Mouse (Mus musculus) olfactory bulb, adult 2 months (tissue): ENCODE measurements around the gene Olfr1500. TPM values are rescaled to one million over a fixed set of nuclear protein-coding genes. Genes with fewer than 3 reads are reported as not detected.
"Not testable (repeated sequence)": the region's sequence is repeated elsewhere in the genome, so short reads cannot be mapped to it uniquely, and the experiment has no call there.

Experiments
- H3K27ac ChIP-seq: fragments of 200-500 bp; 2 replicates; pipeline ENCODE4 v1.5.1; 2012; ENCODE audit warnings: low read depth, low read length; ENCODE audit not compliant: insufficient read depth
- H3K4me1 ChIP-seq: fragments of 200-500 bp; 2 replicates; pipeline ENCODE4 v1.6.1; 2012; ENCODE audit warnings: low read length; ENCODE audit not compliant: control insufficient read depth, insufficient read depth
- H3K4me3 ChIP-seq: fragments of 200-500 bp; 2 replicates; pipeline ENCODE4 v1.5.1; 2012; ENCODE audit warnings: mild to moderate bottlenecking, low read depth, low read length, moderate library complexity; ENCODE audit not compliant: insufficient read depth
- CTCF ChIP-seq: fragments of 200-500 bp; IDR thresholded peaks from 2 replicates; pipeline ENCODE4 v1.5.1; 2012; ENCODE audit warnings: low read depth, mild to moderate bottlenecking, low read length, moderate library complexity; ENCODE audit not compliant: insufficient read depth
- POLR2A ChIP-seq: fragments of 200-500 bp; IDR thresholded peaks from 2 replicates; pipeline ENCODE4 v1.6.1; 2012; ENCODE audit warnings: mild to moderate bottlenecking, low read depth, low read length, moderate library complexity; ENCODE audit not compliant: insufficient read depth
- WGBS: fragments of 180-500 bp; shearing (Covaris S2); methylation state at CpG from one replicate; pipeline ENCODE4 v1.1.7; 2018; 5-methylcytosine and 5-hydroxymethylcytosine counted together
- polyA plus RNA-seq: library from polyadenylated mRNA; stranded (reverse); fragments of >200 nt; gene quantifications from 2 replicates; pipeline ENCODE4 v1.2.4, GENCODE M21; 2012; ENCODE audit warnings: low replicate concordance; ENCODE audit not compliant: missing spikeins, insufficient read depth, insufficient read length

Gene Olfr1500
- not detected in 2 replicates for polyA plus RNA-seq

DNA sequence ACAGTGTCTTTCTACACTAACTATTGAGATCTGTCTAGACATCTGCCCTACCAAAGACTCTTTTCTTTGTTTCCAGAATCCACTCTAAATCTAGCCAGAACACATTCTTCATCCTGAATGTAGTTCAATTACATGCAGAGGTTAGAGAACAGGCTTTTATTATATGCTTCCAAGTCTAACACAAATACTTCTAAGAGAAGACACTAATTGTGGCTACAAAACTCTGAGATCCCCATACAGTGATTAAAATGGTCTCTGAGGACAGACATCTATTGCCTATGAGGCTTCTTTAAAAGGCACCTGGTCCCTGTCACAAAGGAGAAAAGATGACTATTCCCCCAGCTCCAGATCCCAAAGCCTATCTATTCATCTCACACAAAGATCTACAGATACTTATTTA, at the start of gene Olfr1500:
Olfr1500 (minus strand) TSS at position 101 of the 400 bp plus-strand sequence.
- Histone ChIP-seq H3K4me3 (no peak within 1 kb of the TSS), H3K27ac (no peak within 1 kb of the TSS), H3K4me1 (no peaks in the 10 kb centered on the region)
- TF ChIP-seq CTCF = no peak
- TF ChIP-seq POLR2A = no peak

DNA sequence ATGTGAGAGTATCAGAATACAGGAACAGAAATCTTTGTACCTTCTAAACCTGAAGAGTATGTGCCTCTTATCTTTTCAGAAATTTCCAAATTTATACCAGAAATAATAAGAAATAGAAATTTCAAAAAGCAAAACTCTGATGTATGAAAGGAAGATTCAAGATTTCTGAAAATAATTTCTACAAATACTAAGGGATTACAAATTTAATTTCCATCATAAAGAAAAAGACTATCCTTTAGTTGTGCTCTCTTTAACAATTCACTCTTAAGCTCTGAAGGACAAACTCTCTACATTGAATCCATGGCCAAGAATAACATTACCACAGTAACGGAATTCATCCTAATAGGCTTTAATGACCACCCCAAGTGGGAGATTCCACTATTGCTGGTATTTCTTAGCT, 31.2 kb upstream of the Olfr1500 start, which contains the start of gene Olfr1502:
Olfr1502 (plus strand) TSS at position 301 of the 400 bp plus-strand sequence.
- no peak for TF ChIP-seq POLR2A
- no peak for TF ChIP-seq CTCF
- WGBS = 87% methylated on average over 1 of the region's 1 CpGs
- no peaks in the 10 kb centered on the region for H3K4me1 ChIP-seq
- H3K4me3 ChIP-seq = no peak within 1 kb of the TSS
- no peak within 1 kb of the TSS for H3K27ac ChIP-seq

DNA sequence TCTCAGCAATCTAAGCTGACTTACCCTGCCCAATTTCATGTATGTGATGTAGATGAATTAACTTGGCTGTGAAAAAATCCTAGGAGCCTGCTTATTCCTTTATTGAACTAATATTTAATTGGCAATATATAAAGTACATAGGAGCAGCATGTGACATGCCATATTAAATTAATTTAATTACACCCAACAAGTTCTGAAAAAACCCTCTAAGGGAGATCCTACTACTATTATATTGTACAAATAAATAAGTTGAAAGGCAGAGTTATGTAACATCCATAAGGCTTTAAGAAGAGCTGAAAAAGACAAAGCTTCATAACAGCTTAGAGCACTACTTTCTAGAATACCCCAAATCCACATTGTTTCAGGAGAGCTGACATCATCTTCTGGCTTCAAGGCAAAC, 20.3 kb upstream of the Olfr1500 start, which contains the start of gene Olfr1501:
Olfr1501 (minus strand) TSS at position 101 of the 400 bp plus-strand sequence.
- H3K4me3 ChIP-seq, H3K4me1 ChIP-seq, H3K27ac ChIP-seq: not testable (repeated sequence)

DNA sequence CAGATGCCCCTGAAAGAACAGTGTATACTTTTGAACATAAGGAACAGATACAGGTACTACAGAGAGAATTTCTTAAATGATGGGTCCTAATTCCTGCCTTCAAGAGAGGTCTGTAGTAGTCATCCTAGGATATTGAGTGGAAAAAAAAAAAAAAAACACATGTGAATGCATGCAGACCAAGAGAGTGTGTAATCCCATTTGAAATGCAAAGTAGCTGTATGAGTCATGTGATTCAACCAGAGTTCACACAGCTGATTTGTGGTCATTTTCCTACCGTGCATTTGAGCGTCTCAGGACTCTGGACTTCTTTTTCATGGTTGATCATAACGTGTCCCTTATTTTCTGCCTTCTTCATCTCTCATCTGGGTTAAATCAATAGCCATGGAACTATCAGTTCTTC, 1.8 kb downstream of the Olfr1500 start:
- 64% methylated on average over 3 of the region's 3 CpGs for WGBS
- H3K4me1 ChIP-seq = no peaks in the 10 kb centered on the region
- H3K4me3 ChIP-seq = no peak overlapping the region
- no peak overlapping the region for H3K27ac ChIP-seq
- TF ChIP-seq POLR2A (no peak), CTCF (no peak)

DNA sequence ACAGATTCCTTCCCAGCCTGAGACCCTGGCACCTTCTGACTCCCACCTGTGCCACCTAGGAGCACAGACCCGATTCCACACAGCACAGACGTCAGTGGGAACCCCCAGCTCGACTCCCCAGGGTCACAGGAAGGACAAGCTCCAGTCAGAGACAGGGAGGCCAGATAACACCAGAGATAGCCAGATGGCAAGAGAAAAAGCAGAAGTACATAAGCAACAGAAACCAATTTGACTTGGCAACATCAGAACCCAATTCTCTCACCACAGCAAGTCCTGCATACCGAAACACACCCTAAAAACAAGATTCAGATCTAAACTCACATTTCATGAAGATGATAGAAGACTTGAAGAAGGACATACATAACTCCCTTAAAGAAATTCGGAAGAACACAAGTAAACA, 9.4 kb downstream of the Olfr1500 start:
- H3K27ac ChIP-seq = no peak overlapping the region
- no peak for TF ChIP-seq POLR2A
- TF ChIP-seq CTCF = no peak
- H3K4me1 ChIP-seq = no peaks in the 10 kb centered on the region
- no peak overlapping the region for H3K4me3 ChIP-seq
- 76% methylated on average over 5 of the region's 5 CpGs for WGBS

DNA sequence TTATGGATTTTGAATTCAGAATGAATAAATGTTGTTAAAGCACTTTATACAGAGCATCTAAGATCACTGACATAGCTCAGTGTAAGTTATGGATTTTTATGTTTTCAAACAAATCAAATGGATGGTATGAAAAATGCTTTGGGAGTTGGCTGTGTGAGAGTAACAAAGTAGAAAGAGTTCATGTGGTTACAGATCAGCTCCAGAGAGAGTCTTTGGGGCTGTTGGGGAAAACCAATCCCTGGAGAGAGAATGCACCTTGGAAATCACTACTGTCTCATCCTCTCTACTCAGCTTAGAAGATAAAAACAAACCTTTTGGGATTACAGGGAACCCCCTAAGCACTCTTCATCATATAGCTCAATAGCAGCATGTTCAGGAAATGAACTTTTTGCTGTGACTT, 10.9 kb downstream of the Olfr1500 start, which contains the start of gene Olfr1499:
Olfr1499 (minus strand) TSS at position 101 of the 400 bp plus-strand sequence.
- TF ChIP-seq CTCF (no peak), POLR2A (no peak)
- H3K4me3 ChIP-seq = no peak within 1 kb of the TSS
- H3K4me1 ChIP-seq = no peaks in the 10 kb centered on the region
- H3K27ac ChIP-seq = no peak within 1 kb of the TSS

DNA sequence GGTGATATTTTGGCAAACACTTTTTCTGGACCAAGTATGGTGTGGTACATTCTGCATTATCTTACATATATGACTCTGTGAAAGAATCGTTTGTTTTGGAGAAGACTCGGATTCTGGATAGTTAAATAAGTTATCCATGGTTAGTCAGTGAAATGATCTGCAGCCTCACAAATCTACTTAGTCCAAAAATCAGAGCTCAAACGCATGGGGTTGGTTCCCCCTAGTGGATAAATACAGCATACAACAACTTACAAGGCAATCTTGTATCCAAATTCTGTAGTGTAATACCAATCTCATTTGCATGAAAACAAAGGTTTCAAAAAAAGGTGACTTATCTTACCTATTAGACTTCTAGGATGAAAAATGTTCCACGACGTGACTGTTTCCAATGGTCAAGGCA, 11.5 kb downstream of the Olfr1500 start:
- 32% methylated on average over 5 of the region's 5 CpGs for WGBS
- Histone ChIP-seq H3K27ac (no peak overlapping the region), H3K4me3 (no peak overlapping the region), H3K4me1 (no peaks in the 10 kb centered on the region)
- TF ChIP-seq POLR2A = no peak
- TF ChIP-seq CTCF = no peak

DNA sequence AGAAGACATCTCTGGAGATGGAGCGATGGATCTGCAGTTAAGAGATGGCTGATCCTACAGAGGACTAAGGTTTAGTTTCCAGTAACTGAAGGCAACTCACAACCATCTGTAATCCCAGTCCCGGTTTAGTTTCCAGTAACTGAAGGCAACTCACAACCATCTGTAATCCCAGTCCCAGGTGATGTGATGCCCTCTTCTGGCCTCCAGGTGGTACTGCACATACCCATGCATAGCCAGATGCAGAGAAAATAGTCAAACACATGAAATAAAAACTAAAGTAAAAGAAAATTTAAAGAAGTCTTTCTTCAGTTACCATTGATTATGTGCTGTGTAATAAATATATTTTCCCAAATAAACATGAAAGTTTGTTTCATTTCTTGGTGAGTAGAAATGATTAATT, 17.5 kb downstream of the Olfr1500 start:
- Histone ChIP-seq H3K4me3 (no peak overlapping the region), H3K27ac (no peak overlapping the region), H3K4me1 (no peaks in the 10 kb centered on the region)
- TF ChIP-seq POLR2A (no peak), CTCF (no peak)
- 62% methylated on average over 2 of the region's 2 CpGs for WGBS

DNA sequence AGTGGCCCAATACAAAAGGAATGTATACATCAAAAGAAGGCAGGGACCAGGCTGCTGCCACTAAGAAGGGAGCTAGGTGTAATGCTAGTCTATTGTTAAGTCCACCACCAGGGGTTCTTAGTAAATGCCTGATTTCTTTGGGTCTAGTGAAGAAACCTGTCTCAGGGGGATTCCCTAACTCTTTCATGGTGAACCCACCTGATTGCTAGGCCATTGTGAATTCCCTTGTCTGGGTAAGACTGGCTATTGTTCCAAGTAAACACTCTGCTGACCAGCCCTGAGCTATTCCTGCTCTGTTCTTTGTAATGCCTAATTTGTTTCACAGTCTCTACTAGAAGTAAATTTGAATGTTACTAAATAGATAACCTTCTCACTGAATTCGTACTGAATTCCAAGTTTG, 24.8 kb downstream of the Olfr1500 start:
- not testable (repeated sequence) for H3K27ac ChIP-seq, H3K4me3 ChIP-seq, H3K4me1 ChIP-seq
- 54% methylated on average over 1 of the region's 1 CpGs for WGBS

DNA sequence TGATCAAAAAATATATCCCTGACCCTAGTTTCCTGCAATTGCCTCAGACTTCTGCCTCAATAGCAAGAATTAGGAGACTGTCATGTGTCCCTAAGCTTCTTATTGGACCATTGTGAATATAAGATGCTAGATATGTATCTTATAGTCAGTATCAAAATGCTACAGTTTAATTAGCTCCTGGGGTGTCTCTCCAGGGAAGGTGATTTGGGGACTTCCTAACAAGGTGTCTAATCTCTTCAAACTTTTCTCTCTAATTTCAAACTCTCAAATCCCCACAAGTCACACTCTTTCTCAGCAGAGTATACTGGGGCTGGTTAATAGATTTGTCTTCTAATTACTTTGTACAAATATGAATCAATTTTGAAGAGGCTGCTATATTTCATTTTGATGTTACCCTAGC, 32.2 kb downstream of the Olfr1500 start, which contains the start of gene Olfr1497:
Olfr1497 (minus strand) TSS at position 101 of the 400 bp plus-strand sequence.
- Histone ChIP-seq H3K4me1 (no peaks in the 10 kb centered on the region), H3K4me3 (no peak within 1 kb of the TSS), H3K27ac (no peak within 1 kb of the TSS)
- TF ChIP-seq CTCF (no peak), POLR2A (no peak)
